Mouse (Mus musculus) heart, postnatal 0 days (tissue): ENCODE results near the gene Mdfic. TPM values are rescaled to one million over a fixed set of nuclear protein-coding genes. Genes with fewer than 3 reads are reported as not detected.
A peak's percentile ranks its signal among the peaks of the same experiment; 100 is the strongest.
"Not testable (repeated sequence)": the region's sequence is repeated elsewhere in the genome, so short reads cannot be mapped to it uniquely, and the experiment has no call there.

ENCODE experiments used
- ATAC-seq: fragments of 200-750 bp; cut with Nextera tagmentation; 2 replicates; pipeline ENCODE4 v1.8.0; 2017; ENCODE audit warnings: low read depth, moderate number of reproducible peaks, moderate library complexity; ENCODE audit not compliant: insufficient read depth
- DNase-seq: peaks from one replicate; pipeline ENCODE4 v3.0.0-alpha.2; 2016; ENCODE audit warnings: low spot score
- H3K27ac ChIP-seq: fragments of 300-500 bp; sonication (generic); 2 replicates; pipeline ENCODE4 v1.5.1; 2014; ENCODE audit warnings: low read depth, mild to moderate bottlenecking
- H3K27me3 ChIP-seq: fragments of 300-500 bp; sonication (generic); 2 replicates; pipeline ENCODE4 v1.6.1; 2014; ENCODE audit warnings: low read length, mixed read lengths; ENCODE audit not compliant: control insufficient read depth, insufficient read depth
- H3K36me3 ChIP-seq: fragments of 300-500 bp; sonication (generic); replicated peaks from 2 replicates; pipeline ENCODE4 v1.6.1; 2014; ENCODE audit warnings: low read length, mixed read lengths; ENCODE audit not compliant: control insufficient read depth, insufficient read depth
- H3K4me1 ChIP-seq: fragments of 300-500 bp; sonication (generic); 2 replicates; pipeline ENCODE4 v1.6.1; 2014; ENCODE audit warnings: antibody characterized with exemption; ENCODE audit not compliant: control insufficient read depth, insufficient read depth
- H3K4me2 ChIP-seq: fragments of 300-500 bp; sonication (generic); 2 replicates; pipeline ENCODE4 v1.6.1; 2014; ENCODE audit warnings: low read depth, mild to moderate bottlenecking, low read length, moderate library complexity
- H3K4me3 ChIP-seq: fragments of 300-500 bp; sonication (generic); 2 replicates; pipeline ENCODE4 v1.5.1; 2014; ENCODE audit warnings: low read depth, low read length
- H3K9ac ChIP-seq: fragments of 300-500 bp; sonication (generic); replicated peaks from 2 replicates; pipeline ENCODE4 v1.6.1; 2014; ENCODE audit warnings: low read depth, low read length, mixed read lengths
- H3K9me3 ChIP-seq: fragments of 300-500 bp; sonication (generic); replicated peaks from 2 replicates; pipeline ENCODE4 v1.6.1; 2016; ENCODE audit warnings: low read length; ENCODE audit not compliant: control insufficient read depth
- CTCF ChIP-seq: IDR thresholded peaks from 2 replicates; pipeline ENCODE4 v1.5.1; 2016; ENCODE audit warnings: antibody characterized with exemption, control low read depth, low read depth
- EP300 ChIP-seq: IDR thresholded peaks from 2 replicates; pipeline ENCODE4 v1.6.1; 2016; ENCODE audit warnings: antibody characterized with exemption, low read depth
- WGBS: fragments of 180-500 bp; shearing (Covaris S2); extraction: QIAGEN DNeasy Blood & Tissue Kit; methylation state at CpG from one replicate; pipeline ENCODE4 v1.1.7; 2014; 5-methylcytosine and 5-hydroxymethylcytosine counted together
- polyA plus RNA-seq: library from polyadenylated mRNA; unstranded; fragments of >200 nt; fragmentation: Nextera tagmentation; extraction: Ambion mirVana; gene quantifications from 2 replicates; pipeline ENCODE4 v1.2.1, GENCODE M21; 2015
- total RNA-seq: library from RNA; depleted of rRNA; stranded (reverse); fragments of >200 nt; gene quantifications from 2 replicates; pipeline ENCODE4 v1.2.3, GENCODE M21; 2014; ENCODE audit warnings: low replicate concordance

The Mdfic gene
- total and polyA plus RNA-seq, 2 experiments from 2014 or later: 2.4 to 11.1 TPM

DNA sequence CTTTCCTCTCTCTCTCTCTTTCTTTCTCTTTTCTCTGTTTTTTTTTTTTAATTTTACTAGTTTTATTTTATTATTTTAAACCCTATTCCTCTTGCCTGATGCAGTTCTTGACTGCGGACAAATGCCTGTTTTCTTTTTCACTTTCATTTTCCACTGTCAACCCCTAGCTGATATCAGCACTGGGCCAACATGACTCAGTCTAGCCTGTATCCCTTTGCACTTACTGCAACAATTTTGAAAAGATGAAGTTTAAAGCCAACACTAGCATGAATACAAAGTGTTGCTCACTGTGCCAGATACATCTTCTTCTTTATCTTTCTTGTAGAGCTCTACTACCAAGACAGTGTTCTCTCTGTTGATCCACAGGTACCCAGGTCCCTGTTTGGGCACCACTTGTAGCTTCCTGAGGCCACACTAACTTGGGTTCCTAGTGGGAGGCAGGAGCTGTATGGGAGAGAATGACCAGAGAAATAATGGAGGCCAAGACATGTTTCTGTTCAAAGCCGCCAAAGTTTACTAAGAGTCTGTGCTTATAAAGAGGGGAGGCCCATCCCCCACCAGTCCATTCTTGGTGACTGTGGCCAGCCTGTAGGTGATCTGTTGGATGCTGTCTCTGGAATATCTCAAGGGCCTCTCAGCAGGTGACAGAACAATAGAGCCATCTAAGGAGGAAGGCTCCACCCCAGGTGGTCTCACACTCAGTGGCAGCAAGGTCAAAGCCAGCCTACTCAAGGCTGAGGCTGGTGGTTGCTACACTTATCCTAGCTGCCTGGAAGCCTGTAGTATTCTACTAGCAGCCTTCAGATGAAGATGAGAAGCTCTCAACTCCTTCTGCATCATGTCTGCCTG lies 5.2 kb upstream of the Mdfic start:
- H3K9me3 ChIP-seq: no peaks in the 10 kb centered on the region
- no peaks in the 10 kb centered on the region for H3K4me1 ChIP-seq
- no peak overlapping the region for H3K4me2 ChIP-seq
- no peaks in the 10 kb centered on the region for H3K27me3 ChIP-seq
- no peaks in the 10 kb centered on the region for H3K36me3 ChIP-seq
- 67% methylated on average over 2 of the region's 2 CpGs for WGBS
- H3K4me3 ChIP-seq: no peak overlapping the region
- H3K27ac ChIP-seq: no peak overlapping the region
- no peak for DNase-seq
- no peak overlapping the region for H3K9ac ChIP-seq
- TF ChIP-seq CTCF: no peak
- TF ChIP-seq EP300: no peak
- no peak for ATAC-seq

DNA sequence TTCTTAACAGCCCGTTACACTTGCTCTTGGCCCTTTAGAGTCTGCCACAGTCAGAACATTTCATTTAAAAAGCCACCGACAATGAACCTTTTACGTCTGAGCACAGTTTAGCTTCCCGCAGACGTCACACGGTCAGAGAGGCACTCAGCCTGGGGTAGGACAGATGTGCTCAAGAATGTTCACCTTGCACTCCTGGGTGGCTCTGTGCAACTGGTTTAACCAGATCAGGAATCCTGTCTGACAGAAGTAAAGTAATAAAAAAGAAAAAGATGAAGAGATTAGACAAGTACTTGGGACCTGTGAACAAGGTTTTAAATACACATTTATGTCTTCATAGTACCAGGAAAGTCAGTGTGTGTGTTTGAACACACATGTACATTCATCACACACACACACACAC lies 542 bp upstream of the Mdfic start:
- ATAC-seq: no peak
- no peak for DNase-seq
- Histone ChIP-seq H3K27me3 (no peaks in the 10 kb centered on the region), H3K4me1 (no peaks in the 10 kb centered on the region; the same call in 1 of the 2 replicates), H3K36me3 (no peaks in the 10 kb centered on the region), H3K9ac (no peak overlapping the region), H3K4me2 (no peak overlapping the region), H3K9me3 (no peaks in the 10 kb centered on the region), H3K4me3 (no peak overlapping the region), H3K27ac (no peak overlapping the region)
- TF ChIP-seq EP300 (no peak), CTCF (no peak)
- 88% methylated on average over 6 of the region's 6 CpGs for WGBS

DNA sequence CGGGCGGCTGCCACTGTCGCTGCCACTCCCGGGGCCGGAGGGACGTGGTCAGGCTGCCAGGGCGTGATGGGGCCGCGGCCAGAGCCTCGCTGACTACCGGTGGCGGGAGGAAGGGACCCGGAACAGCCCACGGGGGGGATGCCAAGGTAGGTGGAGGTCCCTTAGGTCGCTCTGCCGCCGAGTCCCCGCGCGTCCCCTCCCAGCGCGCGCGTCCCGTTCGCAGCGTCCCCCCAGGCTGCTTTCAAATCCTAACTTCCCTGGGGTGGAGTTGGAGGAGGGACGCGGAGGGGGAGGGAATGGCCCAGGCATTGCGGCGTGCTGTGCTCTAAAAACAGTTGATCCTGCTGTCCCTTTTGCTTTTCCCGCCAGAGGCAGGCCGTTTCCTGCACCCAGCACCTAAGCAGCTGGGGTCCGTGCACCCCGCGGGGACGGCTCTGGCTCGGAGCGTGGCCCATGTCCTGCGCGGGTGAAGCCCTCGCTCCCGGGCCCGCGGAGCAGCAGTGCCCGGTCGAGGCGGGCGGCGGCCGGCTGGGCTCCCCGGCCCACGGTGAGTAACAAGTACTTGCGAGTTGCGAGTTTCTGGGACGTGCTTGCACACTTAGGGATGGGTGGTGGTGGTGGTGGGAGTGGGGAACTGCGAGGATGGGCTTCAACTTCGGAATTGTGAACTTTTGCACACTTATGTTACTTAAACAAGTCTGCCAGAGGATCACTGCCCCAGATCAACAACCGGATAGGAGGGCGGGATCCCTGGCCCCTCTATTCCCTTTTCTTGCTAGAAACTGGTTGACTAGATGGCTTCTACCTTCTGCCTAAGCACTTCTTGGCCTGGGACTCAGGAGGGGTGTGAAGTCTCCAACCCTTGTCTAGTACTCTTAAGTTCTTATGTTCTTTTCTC lies 606 bp downstream of the Mdfic start:
- 0 out of 2 replicates have a peak, but pooled peaks have one; percentile 12 for TF ChIP-seq EP300
- no peak for TF ChIP-seq CTCF
- peak overlapping the region; percentile 84 for H3K4me3 ChIP-seq
- H3K4me1 ChIP-seq: no peaks in the 10 kb centered on the region; the same call in 1 of the 2 replicates
- peak overlapping the region; percentile 84 for H3K4me2 ChIP-seq
- H3K27me3 ChIP-seq: no peaks in the 10 kb centered on the region
- H3K27ac ChIP-seq: peak overlapping the region; percentile 85
- H3K36me3 ChIP-seq: no peaks in the 10 kb centered on the region
- DNase-seq: peak; percentile 57
- ATAC-seq: peak; percentile 78
- H3K9me3 ChIP-seq: no peaks in the 10 kb centered on the region
- peak overlapping the region; percentile 85 for H3K9ac ChIP-seq
- under 1% methylated on average over 52 of the region's 60 CpGs for WGBS

DNA sequence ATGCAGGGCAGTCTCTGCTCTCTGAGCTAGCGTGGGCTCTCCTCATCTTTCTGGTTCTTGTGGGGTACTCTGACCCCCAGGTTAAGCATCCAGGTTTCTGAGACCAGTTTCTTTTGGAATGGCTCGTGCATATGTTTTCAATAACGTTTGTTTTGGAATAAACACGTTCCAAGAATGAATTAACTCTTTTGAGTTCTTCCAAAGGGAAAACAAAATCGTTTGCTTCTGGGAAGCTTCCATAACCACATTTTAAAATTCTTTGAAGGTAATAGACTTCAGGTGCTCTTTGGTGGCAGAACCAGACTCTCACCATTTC lies 1.2 kb downstream of the Mdfic start:
- Histone ChIP-seq H3K9me3 (no peaks in the 10 kb centered on the region), H3K4me1 (no peaks in the 10 kb centered on the region; the same call in 1 of the 2 replicates), H3K4me3 (peak overlapping the region; percentile 84), H3K9ac (peak overlapping the region; percentile 85), H3K27ac (peak overlapping the region; percentile 85; the same call in 1 of the 2 replicates), H3K36me3 (no peaks in the 10 kb centered on the region), H3K27me3 (no peaks in the 10 kb centered on the region), H3K4me2 (peak overlapping the region; percentile 84)
- DNase-seq (no peak), ATAC-seq (no peak)
- WGBS: 19% methylated on average over 5 of the region's 5 CpGs
- no peak for TF ChIP-seq CTCF
- TF ChIP-seq EP300: no peak

DNA sequence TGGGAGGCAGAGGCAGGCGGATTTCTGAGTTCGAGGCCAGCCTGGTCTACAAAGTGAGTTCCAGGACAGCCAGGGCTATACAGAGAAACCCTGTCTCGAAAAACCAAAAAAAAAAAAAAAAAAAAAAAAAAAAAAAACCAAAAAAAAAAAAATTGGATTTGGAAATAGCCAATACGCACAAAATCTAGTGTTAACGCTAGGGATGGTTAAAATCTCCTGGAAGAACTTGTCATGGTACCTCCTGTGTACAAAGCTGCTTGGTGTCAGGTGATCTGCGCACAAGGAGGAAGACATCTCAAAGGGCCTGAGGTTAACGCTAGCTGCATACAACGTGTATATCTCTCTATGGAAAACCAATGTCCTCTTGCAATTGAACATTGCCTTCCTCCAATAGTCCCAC lies 2.2 kb downstream of the Mdfic start:
- not testable (repeated sequence) for H3K9ac ChIP-seq, H3K36me3 ChIP-seq, DNase-seq, H3K9me3 ChIP-seq, H3K27ac ChIP-seq, H3K4me2 ChIP-seq, H3K4me1 ChIP-seq, H3K27me3 ChIP-seq, H3K4me3 ChIP-seq, ATAC-seq
- WGBS: 95% methylated on average over 7 of the region's 8 CpGs
